Mouse (Mus musculus) stomach, embryonic 14.5 days (tissue): ENCODE results near the gene Gpx8. TPM values are rescaled to one million over a fixed set of nuclear protein-coding genes. Genes with fewer than 3 reads are reported as not detected.
"Not testable (repeated sequence)": the region's sequence is repeated elsewhere in the genome, so short reads cannot be mapped to it uniquely, and the experiment has no call there.

Experiments
- ATAC-seq: fragments of 200-750 bp; cut with Nextera tagmentation; 2 replicates; pipeline ENCODE4 v1.8.0; 2017; ENCODE audit warnings: low read depth, moderate TSS enrichment; ENCODE audit not compliant: insufficient number of reproducible peaks, insufficient read depth, low FRiP score
- H3K27ac ChIP-seq: fragments of 300-500 bp; sonication (generic); 2 replicates; pipeline ENCODE4 v1.5.1; 2014; ENCODE audit warnings: mild to moderate bottlenecking, low read length, moderate library complexity, mixed read lengths
- H3K27me3 ChIP-seq: fragments of 300-500 bp; sonication (generic); 2 replicates; pipeline ENCODE4 v1.6.1; 2014; ENCODE audit warnings: low read length, control low read depth, mixed read lengths; ENCODE audit not compliant: control insufficient read depth, insufficient read depth
- H3K36me3 ChIP-seq: fragments of 300-500 bp; sonication (generic); 2 replicates; pipeline ENCODE4 v1.6.1; 2014; ENCODE audit warnings: mild to moderate bottlenecking, control low read depth, low read length, moderate library complexity, mixed read lengths; ENCODE audit not compliant: control insufficient read depth, insufficient read depth
- H3K4me1 ChIP-seq: fragments of 300-500 bp; sonication (generic); 2 replicates; pipeline ENCODE4 v1.6.1; 2014; ENCODE audit warnings: low read length, control low read depth, mixed read lengths; ENCODE audit not compliant: control insufficient read depth, insufficient read depth
- H3K4me2 ChIP-seq: fragments of 300-500 bp; sonication (generic); replicated peaks from 2 replicates; pipeline ENCODE4 v1.6.1; 2014; ENCODE audit warnings: low read depth, low read length, control low read depth
- H3K4me3 ChIP-seq: fragments of 300-500 bp; sonication (generic); 2 replicates; pipeline ENCODE4 v1.5.1; 2014; ENCODE audit warnings: low read depth, low read length, control low read depth
- H3K9ac ChIP-seq: fragments of 300-500 bp; sonication (generic); replicated peaks from 2 replicates; pipeline ENCODE4 v1.6.1; 2014; ENCODE audit warnings: low read depth, mild to moderate bottlenecking, control low read depth, low read length, moderate library complexity, mixed read lengths
- H3K9me3 ChIP-seq: fragments of 300-500 bp; sonication (generic); 2 replicates; pipeline ENCODE4 v1.6.1; 2016; ENCODE audit warnings: low read depth, low read length, control low read depth; ENCODE audit not compliant: control insufficient read depth
- WGBS: fragments of 180-500 bp; shearing (Covaris S2); extraction: QIAGEN DNeasy Blood & Tissue Kit; methylation state at CpG from one replicate; pipeline ENCODE4 v1.1.7; 2014; 5-methylcytosine and 5-hydroxymethylcytosine counted together
- polyA plus RNA-seq: library from polyadenylated mRNA; unstranded; fragments of >200 nt; fragmentation: Nextera tagmentation; extraction: Ambion mirVana; gene quantifications from 2 replicates; pipeline ENCODE4 v1.2.1, GENCODE M21; 2014

Gene Gpx8
- polyA plus RNA-seq, 1 experiment from 2014 or later = 164 TPM

GRCm38 (mm10) chr13:113013174-113013953 lies 32.8 kb downstream of the Gpx8 start:
- H3K4me2 ChIP-seq = peak overlapping the region; percentile 36
- not testable (repeated sequence) for H3K9ac ChIP-seq, H3K9me3 ChIP-seq, H3K4me1 ChIP-seq, H3K36me3 ChIP-seq, H3K27me3 ChIP-seq, ATAC-seq, H3K27ac ChIP-seq
- 42% methylated on average over 19 of the region's 20 CpGs for WGBS
- H3K4me3 ChIP-seq = peak overlapping the region; percentile 4; the same call in 1 of the 2 replicates

- Histone ChIP-seq H3K4me3 (no peak overlapping the region), H3K27me3 (no peaks in the 10 kb centered on the region), H3K36me3 (no peaks in the 10 kb centered on the region), H3K9me3 (no peaks in the 10 kb centered on the region; the same call in 1 of the 2 replicates), H3K9ac (no peak overlapping the region), H3K4me1 (no peaks in the 10 kb centered on the region), H3K4me2 (peak overlapping the region; percentile 36), H3K27ac (no peak overlapping the region)
- 79% methylated on average over 6 of the region's 6 CpGs for WGBS
- ATAC-seq = no peak
These were observed 33.5 kb downstream of the Gpx8 start for GRCm38 (mm10) chr13:113012683-113013082.

- Histone ChIP-seq H3K4me2 (no peak overlapping the region), H3K27ac (peak overlapping the region; percentile 58; the same call in 1 of the 2 replicates), H3K36me3 (no peaks in the 10 kb centered on the region), H3K9ac (no peak overlapping the region), H3K27me3 (peaks cover 23% of the 10 kb centered on the region), H3K9me3 (no peaks in the 10 kb centered on the region), H3K4me1 (0 out of 2 replicates have a peak, but pooled peaks cover 5% of the 10 kb centered on the region), H3K4me3 (no peak overlapping the region)
- peak; percentile 94 for ATAC-seq
- WGBS = 55% methylated on average over 9 of the region's 9 CpGs
These were observed 45.5 kb downstream of the Gpx8 start for GRCm38 (mm10) chr13:113000576-113001318.

GRCm38 (mm10) chr13:113000090-113000489 lies 46.1 kb downstream of the Gpx8 start:
- Histone ChIP-seq H3K4me3 (no peak overlapping the region), H3K4me1 (0 out of 2 replicates have a peak, but pooled peaks cover 5% of the 10 kb centered on the region), H3K36me3 (no peaks in the 10 kb centered on the region), H3K27ac (peak overlapping the region; percentile 58; the same call in 1 of the 2 replicates), H3K9ac (no peak overlapping the region), H3K27me3 (peaks cover 27% of the 10 kb centered on the region), H3K4me2 (no peak overlapping the region), H3K9me3 (no peaks in the 10 kb centered on the region)
- peak; percentile 53 for ATAC-seq
- WGBS = 66% methylated on average over 3 of the region's 3 CpGs

GRCm38 (mm10) chr13:112998427-112999201 lies 47.6 kb downstream of the Gpx8 start:
- no peaks in the 10 kb centered on the region for H3K36me3 ChIP-seq
- H3K27ac ChIP-seq = no peak overlapping the region
- peak overlapping the region; percentile 33; the same call in 1 of the 2 replicates for H3K9ac ChIP-seq
- under 1% methylated on average over 46 of the region's 46 CpGs for WGBS
- peak overlapping the region; percentile 39 for H3K4me3 ChIP-seq
- ATAC-seq = no peak; the same call in 1 of the 2 replicates
- H3K4me1 ChIP-seq = peaks cover 8% of the 10 kb centered on the region; the same call in 1 of the 2 replicates
- peaks cover 42% of the 10 kb centered on the region for H3K27me3 ChIP-seq
- no peaks in the 10 kb centered on the region for H3K9me3 ChIP-seq
- H3K4me2 ChIP-seq = peak overlapping the region; percentile 88

- no peaks in the 10 kb centered on the region for H3K36me3 ChIP-seq
- no peak overlapping the region for H3K27ac ChIP-seq
- 67% methylated on average over 6 of the region's 6 CpGs for WGBS
- no peaks in the 10 kb centered on the region for H3K9me3 ChIP-seq
- no peak for ATAC-seq
- peaks cover 48% of the 10 kb centered on the region for H3K27me3 ChIP-seq
- no peak overlapping the region for H3K4me2 ChIP-seq
- H3K4me3 ChIP-seq = no peak overlapping the region
- H3K4me1 ChIP-seq = peaks cover 13% of the 10 kb centered on the region; the same call in 1 of the 2 replicates
- no peak overlapping the region for H3K9ac ChIP-seq
These were observed 48.8 kb downstream of the Gpx8 start for GRCm38 (mm10) chr13:112997369-112997768.

- Histone ChIP-seq H3K4me2 (no peak overlapping the region), H3K27ac (no peak overlapping the region), H3K27me3 (peaks cover 51% of the 10 kb centered on the region), H3K9ac (no peak overlapping the region), H3K36me3 (no peaks in the 10 kb centered on the region), H3K9me3 (no peaks in the 10 kb centered on the region), H3K4me1 (peaks cover 13% of the 10 kb centered on the region; the same call in 1 of the 2 replicates), H3K4me3 (no peak overlapping the region)
- no peak for ATAC-seq
- 53% methylated on average over 4 of the region's 4 CpGs for WGBS
These were observed 49.8 kb downstream of the Gpx8 start for GRCm38 (mm10) chr13:112996407-112996806.

GRCm38 (mm10) chr13:112994191-112994590 lies 52.0 kb downstream of the Gpx8 start:
- no peaks in the 10 kb centered on the region for H3K36me3 ChIP-seq
- H3K27ac ChIP-seq = no peak overlapping the region
- ATAC-seq = peak; percentile 33; the same call in 1 of the 2 replicates
- H3K4me3 ChIP-seq = peak overlapping the region; percentile 36
- peaks cover 69% of the 10 kb centered on the region for H3K27me3 ChIP-seq
- no peaks in the 10 kb centered on the region for H3K9me3 ChIP-seq
- H3K4me2 ChIP-seq = peak overlapping the region; percentile 64
- no peak overlapping the region for H3K9ac ChIP-seq
- WGBS = under 1% methylated on average over 25 of the region's 25 CpGs
- H3K4me1 ChIP-seq = peaks cover 18% of the 10 kb centered on the region; the same call in 1 of the 2 replicates
